Mouse (Mus musculus): Measurements from ENCODE around the gene Fyn. TPM values are rescaled to one million over a fixed set of nuclear protein-coding genes. Genes with fewer than 3 reads are reported as not detected.

The Fyn gene
- total and polyA plus RNA-seq, 3 experiments = 14.9 to 42.4 (median 19.9) TPM

- Histone ChIP-seq H3K4me2 (ENCODE audit: insufficient read depth, low read depth, poor library complexity, severe bottlenecking) (no peak overlapping the region), H3K9me3 (replicated peaks; ENCODE audit: low read length) (no peaks in the 10 kb centered on the region), H3K4me1 (ENCODE audit: control insufficient read depth in 1 of 2, insufficient read depth in 2 of 2) (peaks cover 3 to 25% of the 10 kb centered on the region in 2 experiments; a peak in 3 of 4 replicates), H3K9ac (ENCODE audit: insufficient read depth, low read depth) (no peak overlapping the region), H3K4me3 (replicated peaks in 1 of 3; ENCODE audit: low read depth in 2 of 3, low read length in 2 of 3, poor library complexity in 1 of 3) (no peak overlapping the region), H3K27me3 (replicated peaks) (no peaks in the 10 kb centered on the region), H3K36me3 (replicated peaks in 1 of 2; ENCODE audit: control insufficient read depth in 1 of 2, insufficient read depth in 1 of 2, low read length in 1 of 2) (peaks cover 0 to 35% of the 10 kb centered on the region in 2 experiments), H3K27ac (ENCODE audit: insufficient read depth, low read depth) (no peak overlapping the region), H3K79me2 (replicated peaks; ENCODE audit: control insufficient read depth, extremely low read depth, insufficient read depth, poor library complexity, severe bottlenecking) (no peaks in the 10 kb centered on the region)
- dilution Hi-C loops (cut with MboI; ENCODE audit: extremely low pct_ligation_motif_present, extremely low pct_unique_long_range_greater_than_20kb, low sequenced_read_pairs) = no loop called here
- peak; percentile 90 for TF ChIP-seq MAFK (IDR thresholded peaks at IDR 0.05; ENCODE audit: insufficient replicate concordance, low read length)
- TF ChIP-seq SMC3 (IDR thresholded peaks at IDR 0.05; ENCODE audit: low read depth, low read length) = no peak
- no peak for DNase-seq (ENCODE audit: extremely low read depth)
- in situ Hi-C loops (cut with MboI; ENCODE audit: low pct_ligation_motif_present, low pct_unique_long_range_greater_than_20kb, low sequenced_read_pairs) = no loop called here
These were observed 58.3 kb downstream of the Fyn start for GRCm38 (mm10) chr10:39426833-39427490.

- Histone ChIP-seq H3K4me1 (ENCODE audit: control insufficient read depth in 1 of 2, insufficient read depth in 2 of 2) (peaks cover 3 to 38% of the 10 kb centered on the region in 2 experiments; a peak in 3 of 4 replicates), H3K27me3 (replicated peaks) (no peaks in the 10 kb centered on the region), H3K4me2 (ENCODE audit: insufficient read depth, low read depth, poor library complexity, severe bottlenecking) (no peak overlapping the region), H3K79me2 (replicated peaks; ENCODE audit: control insufficient read depth, extremely low read depth, insufficient read depth, poor library complexity, severe bottlenecking) (no peaks in the 10 kb centered on the region), H3K4me3 (replicated peaks in 1 of 3; ENCODE audit: low read depth in 2 of 3, low read length in 2 of 3, poor library complexity in 1 of 3) (no peak overlapping the region), H3K9ac (ENCODE audit: insufficient read depth, low read depth) (no peak overlapping the region), H3K9me3 (replicated peaks; ENCODE audit: low read length) (no peaks in the 10 kb centered on the region), H3K27ac (ENCODE audit: insufficient read depth, low read depth) (no peak overlapping the region), H3K36me3 (replicated peaks in 1 of 2; ENCODE audit: control insufficient read depth in 1 of 2, insufficient read depth in 1 of 2, low read length in 1 of 2) (peaks cover 0 to 31% of the 10 kb centered on the region in 2 experiments)
- dilution Hi-C loops (cut with MboI; ENCODE audit: extremely low pct_ligation_motif_present, extremely low pct_unique_long_range_greater_than_20kb, low sequenced_read_pairs) = no loop called here
- no peak for DNase-seq (ENCODE audit: extremely low read depth)
- in situ Hi-C loops (cut with MboI; ENCODE audit: low pct_ligation_motif_present, low pct_unique_long_range_greater_than_20kb, low sequenced_read_pairs) = no loop called here
- TF ChIP-seq IRF4 (IDR thresholded peaks at IDR 0.05; ENCODE audit: low read depth, low read length) (no peak), USF1 (IDR thresholded peaks at IDR 0.05; ENCODE audit: low read depth, low read length) (no peak), NELFE (IDR thresholded peaks at IDR 0.05; ENCODE audit: low read depth, low read length) (no peak), SMC3 (IDR thresholded peaks at IDR 0.05; ENCODE audit: low read depth, low read length) (no peak), USF2 (conservative IDR thresholded peaks at IDR 0.05; ENCODE audit: low read depth, low read length) (no peak), TBP (conservative IDR thresholded peaks at IDR 0.05; ENCODE audit: low read depth, low read length) (no peak), NRF1 (IDR thresholded peaks at IDR 0.05; ENCODE audit: low read depth, low read length) (no peak)
These were observed 61.0 kb downstream of the Fyn start for GRCm38 (mm10) chr10:39429661-39430060.

DNA sequence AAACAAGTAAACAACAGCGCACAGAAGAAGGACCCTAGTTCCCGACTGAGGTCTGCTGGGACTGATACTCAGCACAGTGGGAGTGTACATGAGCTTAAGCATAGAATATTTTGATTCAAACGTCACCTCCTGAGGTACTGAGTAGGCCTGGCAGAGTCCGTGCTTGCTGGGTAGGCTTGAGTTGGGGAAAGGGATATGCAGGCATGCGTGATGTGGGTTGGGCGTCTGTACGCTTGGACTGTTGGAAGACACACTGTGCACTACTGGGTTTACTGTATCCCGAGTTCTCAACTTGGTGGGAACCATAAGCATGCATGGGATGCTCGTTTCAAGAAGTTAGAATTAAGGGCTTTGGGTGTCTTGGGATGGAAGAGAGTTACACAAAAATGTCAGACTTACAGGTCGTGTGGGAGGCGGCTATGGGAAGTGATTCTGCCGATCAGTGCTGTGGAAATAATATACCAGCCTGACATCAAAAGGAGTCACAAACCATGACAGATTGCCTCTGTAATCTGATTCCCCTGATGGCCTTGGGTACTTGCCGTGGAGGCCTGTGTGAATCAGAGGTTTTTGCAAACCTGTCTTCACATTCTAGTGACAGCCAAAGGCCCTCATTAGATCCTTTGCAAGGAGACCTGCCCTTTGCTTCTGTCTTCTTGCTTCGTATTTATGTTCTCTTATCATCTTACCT, 61.6 kb downstream of the Fyn start:
- TF ChIP-seq MAZ (IDR thresholded peaks at IDR 0.05; ENCODE audit: low read depth, low read length) (no peak), TCF12 (IDR thresholded peaks at IDR 0.05; ENCODE audit: low read depth, low read length) (no peak), MYC (IDR thresholded peaks at IDR 0.05; ENCODE audit: low read depth, low read length) (no peak), RAD21 (IDR thresholded peaks at IDR 0.05; ENCODE audit: low read depth, low read length) (no peak), JUN (IDR thresholded peaks at IDR 0.05; ENCODE audit: insufficient read depth, low read depth, low read length) (no peak), MEF2A (IDR thresholded peaks at IDR 0.05; ENCODE audit: borderline replicate concordance, low read depth, low read length) (no peak), ZMIZ1 (IDR thresholded peaks at IDR 0.05; ENCODE audit: low read depth, low read length) (no peak), HCFC1 (IDR thresholded peaks at IDR 0.05; ENCODE audit: low read depth, low read length) (no peak), UBTF (IDR thresholded peaks at IDR 0.05; ENCODE audit: low read depth, low read length) (no peak), TBP (conservative IDR thresholded peaks at IDR 0.05; ENCODE audit: low read depth, low read length) (no peak)
- Histone ChIP-seq H3K4me2 (ENCODE audit: insufficient read depth, low read depth, poor library complexity, severe bottlenecking) (no peak overlapping the region), H3K9me3 (replicated peaks; ENCODE audit: low read length) (no peaks in the 10 kb centered on the region), H3K9ac (ENCODE audit: insufficient read depth, low read depth) (no peak overlapping the region), H3K27ac (ENCODE audit: insufficient read depth, low read depth) (no peak overlapping the region), H3K36me3 (replicated peaks in 1 of 2; ENCODE audit: control insufficient read depth in 1 of 2, insufficient read depth in 1 of 2, low read length in 1 of 2) (peaks cover 0 to 25% of the 10 kb centered on the region in 2 experiments), H3K27me3 (replicated peaks) (no peaks in the 10 kb centered on the region), H3K4me3 (replicated peaks in 1 of 3; ENCODE audit: low read depth in 2 of 3, low read length in 2 of 3, poor library complexity in 1 of 3) (no peak overlapping the region), H3K4me1 (ENCODE audit: control insufficient read depth in 1 of 2, insufficient read depth in 2 of 2) (peaks cover 5 to 43% of the 10 kb centered on the region in 2 experiments), H3K79me2 (replicated peaks; ENCODE audit: control insufficient read depth, extremely low read depth, insufficient read depth, poor library complexity, severe bottlenecking) (no peaks in the 10 kb centered on the region)
- no peak for DNase-seq (ENCODE audit: extremely low read depth)
- dilution Hi-C loops (cut with MboI; ENCODE audit: extremely low pct_ligation_motif_present, extremely low pct_unique_long_range_greater_than_20kb, low sequenced_read_pairs) = no loop called here
- in situ Hi-C loops (cut with MboI; ENCODE audit: low pct_ligation_motif_present, low pct_unique_long_range_greater_than_20kb, low sequenced_read_pairs) = no loop called here
